Mouse (Mus musculus) midbrain, embryonic 13.5 days (tissue): ENCODE measurements around the gene Gpr119. TPM values are rescaled to one million over a fixed set of nuclear protein-coding genes. Genes with fewer than 3 reads are reported as not detected.

Source experiments
- ATAC-seq: fragments of 200-750 bp; cut with Nextera tagmentation; 2 replicates; pipeline ENCODE4 v1.8.0; 2017; ENCODE audit warnings: mild to moderate bottlenecking, moderate TSS enrichment, moderate library complexity
- H3K27ac ChIP-seq: fragments of 300-500 bp; sonication (generic); 2 replicates; pipeline ENCODE4 v1.5.1; 2015; ENCODE audit warnings: inconsistent platforms, mild to moderate bottlenecking, moderate library complexity
- H3K27me3 ChIP-seq: fragments of 300-500 bp; sonication (generic); 2 replicates; pipeline ENCODE4 v1.6.1; 2015; ENCODE audit warnings: mild to moderate bottlenecking, inconsistent platforms
- H3K36me3 ChIP-seq: fragments of 300-500 bp; sonication (generic); 2 replicates; pipeline ENCODE4 v1.6.1; 2015; ENCODE audit warnings: mild to moderate bottlenecking, inconsistent platforms
- H3K4me1 ChIP-seq: fragments of 300-500 bp; sonication (generic); replicated peaks from 2 replicates; pipeline ENCODE4 v1.6.1; 2015; ENCODE audit warnings: inconsistent platforms
- H3K4me2 ChIP-seq: fragments of 300-500 bp; sonication (generic); replicated peaks from 2 replicates; pipeline ENCODE4 v1.6.1; 2015; ENCODE audit warnings: moderate library complexity, mild to moderate bottlenecking, inconsistent platforms
- H3K4me3 ChIP-seq: fragments of 300-500 bp; sonication (generic); replicated peaks from 2 replicates; pipeline ENCODE4 v1.5.1; 2015; ENCODE audit warnings: mild to moderate bottlenecking, inconsistent platforms
- H3K9ac ChIP-seq: fragments of 300-500 bp; sonication (generic); replicated peaks from 2 replicates; pipeline ENCODE4 v1.6.1; 2015; ENCODE audit warnings: mild to moderate bottlenecking, inconsistent platforms
- H3K9me3 ChIP-seq: fragments of 300-500 bp; sonication (generic); 2 replicates; pipeline ENCODE4 v1.6.1; 2016; ENCODE audit warnings: mild to moderate bottlenecking, inconsistent platforms
- WGBS: fragments of 180-500 bp; shearing (Covaris S2); methylation state at CpG from one replicate; pipeline ENCODE4 v1.1.7; 2015; 5-methylcytosine and 5-hydroxymethylcytosine counted together
- polyA plus RNA-seq: library from polyadenylated mRNA; unstranded; fragments of >200 nt; fragmentation: Nextera tagmentation; extraction: Ambion mirVana; gene quantifications from 2 replicates; pipeline ENCODE4 v1.2.1, GENCODE M21; 2015

Gene Gpr119
- polyA plus RNA-seq: not detected in 2 replicates

GRCm38 (mm10) chrX:48674171-48674570, at the start of gene Gpr119:
TSS of gene Gpr119 (minus strand) at chrX:48674478.
- Histone ChIP-seq H3K9me3 (no peaks in the 10 kb centered on the region), H3K27me3 (no peaks in the 10 kb centered on the region), H3K27ac (no peak within 1 kb of the TSS), H3K9ac (no peak within 1 kb of the TSS), H3K4me3 (no peak within 1 kb of the TSS), H3K4me2 (no peak within 1 kb of the TSS), H3K4me1 (no peaks in the 10 kb centered on the region), H3K36me3 (no peaks in the 10 kb centered on the region)
- no peak for ATAC-seq
- 62% methylated on average over 4 of the region's 4 CpGs for WGBS

DNA sequence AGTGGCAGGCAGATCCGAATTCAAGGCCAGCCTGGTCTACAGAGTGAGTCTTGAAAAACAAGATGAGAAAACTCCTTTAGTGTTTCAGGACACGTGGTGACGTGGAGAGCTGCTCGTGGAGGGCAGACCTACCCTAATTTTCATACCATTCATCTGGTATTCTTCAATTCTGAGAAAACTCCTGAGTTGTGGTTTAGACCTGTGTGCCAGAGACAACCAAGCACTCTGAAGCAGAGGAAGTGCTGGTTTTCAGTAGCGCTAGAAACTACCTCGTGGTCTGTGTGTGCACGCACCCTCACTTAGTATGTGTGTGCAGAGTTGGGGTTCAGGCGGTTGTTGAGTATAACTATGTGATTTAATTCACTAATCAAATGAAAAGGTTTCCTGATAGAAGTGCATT, 38.6 kb upstream of the Gpr119 start:
- Histone ChIP-seq H3K27me3 (no peaks in the 10 kb centered on the region), H3K4me3 (no peak overlapping the region), H3K27ac (no peak overlapping the region), H3K9ac (no peak overlapping the region), H3K9me3 (no peaks in the 10 kb centered on the region), H3K4me2 (no peak overlapping the region), H3K4me1 (no peaks in the 10 kb centered on the region), H3K36me3 (peaks cover 23% of the 10 kb centered on the region)
- WGBS: 90% methylated on average over 8 of the region's 8 CpGs
- ATAC-seq: no peak

GRCm38 (mm10) chrX:48709701-48710100, 35.4 kb upstream of the Gpr119 start:
- H3K27me3 ChIP-seq: no peaks in the 10 kb centered on the region
- ATAC-seq: no peak
- no peak overlapping the region for H3K9ac ChIP-seq
- no peak overlapping the region for H3K4me3 ChIP-seq
- no peaks in the 10 kb centered on the region for H3K4me1 ChIP-seq
- no peaks in the 10 kb centered on the region for H3K9me3 ChIP-seq
- H3K36me3 ChIP-seq: peaks cover 23% of the 10 kb centered on the region
- 90% methylated on average over 10 of the region's 10 CpGs for WGBS
- H3K4me2 ChIP-seq: no peak overlapping the region
- H3K27ac ChIP-seq: no peak overlapping the region

- WGBS: 19% methylated on average over 42 of the region's 42 CpGs
- Histone ChIP-seq H3K9me3 (no peaks in the 10 kb centered on the region), H3K27me3 (no peaks in the 10 kb centered on the region), H3K36me3 (0 out of 2 replicates have a peak, but pooled peaks cover 5% of the 10 kb centered on the region), H3K27ac (no peak within 1 kb of the TSS), H3K4me1 (peaks cover 11% of the 10 kb centered on the region), H3K4me2 (peak within 1 kb of the TSS; percentile 58), H3K9ac (peak within 1 kb of the TSS; percentile 64), H3K4me3 (peak within 1 kb of the TSS; percentile 59)
- ATAC-seq: peak; percentile 98
Measured at GRCm38 (mm10) chrX:48694864-48695371, 20.6 kb upstream of the Gpr119 start, which contains the start of gene Rbmx2. TSS of gene Rbmx2 (plus strand) at chrX:48695004.

GRCm38 (mm10) chrX:48694460-48694859, 20.2 kb upstream of the Gpr119 start:
- Histone ChIP-seq H3K4me3 (peak overlapping the region; percentile 59), H3K9me3 (no peaks in the 10 kb centered on the region), H3K36me3 (0 out of 2 replicates have a peak, but pooled peaks cover 5% of the 10 kb centered on the region), H3K27ac (no peak overlapping the region), H3K4me1 (peaks cover 11% of the 10 kb centered on the region), H3K27me3 (no peaks in the 10 kb centered on the region), H3K9ac (no peak overlapping the region), H3K4me2 (peak overlapping the region; percentile 56)
- ATAC-seq: peak; percentile 92
- WGBS: 19% methylated on average over 6 of the region's 6 CpGs

DNA sequence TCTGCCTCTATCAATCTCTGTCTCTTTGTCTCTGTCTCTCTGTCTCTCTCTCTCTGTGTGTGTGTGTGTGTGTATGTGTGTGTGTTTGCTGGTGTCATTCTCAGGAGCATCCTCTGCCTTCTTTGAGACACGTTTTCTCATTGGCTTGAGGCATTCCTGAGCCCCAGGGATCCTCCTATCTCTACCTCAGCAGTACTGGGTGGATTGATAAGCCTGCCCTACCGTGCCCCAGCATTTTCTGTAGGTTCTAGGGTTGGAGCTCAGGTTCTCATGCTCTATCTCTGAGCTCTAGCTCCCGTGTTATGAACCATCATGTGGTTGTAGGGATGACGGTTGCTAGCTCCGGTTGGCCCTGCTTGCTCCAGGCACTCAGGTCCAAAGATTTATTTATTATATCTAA, 9.6 kb upstream of the Gpr119 start:
- Histone ChIP-seq H3K27ac (no peak overlapping the region), H3K4me2 (no peak overlapping the region), H3K4me1 (no peaks in the 10 kb centered on the region), H3K27me3 (no peaks in the 10 kb centered on the region), H3K4me3 (no peak overlapping the region), H3K36me3 (no peaks in the 10 kb centered on the region), H3K9ac (no peak overlapping the region), H3K9me3 (no peaks in the 10 kb centered on the region)
- ATAC-seq: no peak
- WGBS: 73% methylated on average over 5 of the region's 5 CpGs

DNA sequence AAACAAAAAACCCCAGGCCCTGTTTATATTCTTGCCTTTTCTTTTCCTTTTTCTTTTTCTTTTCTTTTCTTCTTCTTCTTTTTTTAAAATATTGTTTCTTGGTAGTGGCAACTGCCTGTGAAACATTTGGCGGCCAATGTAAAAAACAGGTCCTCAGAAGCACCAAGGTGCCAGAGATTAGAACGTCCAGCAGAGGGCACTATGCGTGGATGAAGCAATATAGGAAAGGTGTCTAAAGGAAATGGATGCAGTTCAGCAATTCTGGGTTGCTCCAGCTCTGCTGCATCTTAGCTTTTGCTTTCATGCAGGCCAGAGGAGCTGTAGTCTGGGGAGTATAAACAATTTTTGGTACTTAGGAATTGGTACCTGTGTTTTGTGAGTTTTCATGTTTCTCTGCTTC, 9.2 kb upstream of the Gpr119 start:
- Histone ChIP-seq H3K27me3 (no peaks in the 10 kb centered on the region), H3K9ac (no peak overlapping the region), H3K4me1 (no peaks in the 10 kb centered on the region), H3K4me2 (no peak overlapping the region), H3K9me3 (no peaks in the 10 kb centered on the region), H3K36me3 (no peaks in the 10 kb centered on the region), H3K4me3 (no peak overlapping the region), H3K27ac (no peak overlapping the region)
- 20% methylated on average over 3 of the region's 3 CpGs for WGBS
- no peak for ATAC-seq

GRCm38 (mm10) chrX:48671714-48672113, 2.6 kb downstream of the Gpr119 start:
- Histone ChIP-seq H3K4me1 (no peaks in the 10 kb centered on the region), H3K9me3 (no peaks in the 10 kb centered on the region), H3K27ac (no peak overlapping the region), H3K36me3 (no peaks in the 10 kb centered on the region), H3K4me3 (no peak overlapping the region), H3K4me2 (no peak overlapping the region), H3K27me3 (no peaks in the 10 kb centered on the region), H3K9ac (no peak overlapping the region)
- no peak for ATAC-seq
- WGBS: 68% methylated on average over 3 of the region's 3 CpGs

DNA sequence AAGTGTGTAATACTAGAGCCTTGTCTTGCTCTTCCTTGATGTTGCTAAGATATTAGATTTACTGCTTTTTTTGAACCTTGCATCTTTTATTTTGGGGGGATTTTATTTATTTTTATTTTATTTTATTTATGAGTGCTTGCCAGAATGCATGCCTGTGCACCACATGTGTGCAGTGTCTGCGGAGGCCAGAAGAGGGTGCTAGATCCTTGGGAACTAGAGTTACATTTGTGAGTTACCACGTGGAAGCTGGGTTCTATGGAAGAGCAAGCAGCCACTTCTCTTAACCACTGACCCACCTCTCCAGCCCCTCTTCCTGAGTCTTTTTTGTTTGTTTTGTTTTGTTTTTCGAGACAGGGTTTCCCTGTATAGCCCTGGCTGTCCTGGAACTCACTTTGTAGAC, 4.7 kb downstream of the Gpr119 start:
- H3K4me3 ChIP-seq: no peak overlapping the region
- 60% methylated on average over 3 of the region's 3 CpGs for WGBS
- H3K4me1 ChIP-seq: no peaks in the 10 kb centered on the region
- no peak overlapping the region for H3K27ac ChIP-seq
- no peak overlapping the region for H3K9ac ChIP-seq
- no peak overlapping the region for H3K4me2 ChIP-seq
- no peaks in the 10 kb centered on the region for H3K27me3 ChIP-seq
- no peaks in the 10 kb centered on the region for H3K36me3 ChIP-seq
- no peaks in the 10 kb centered on the region for H3K9me3 ChIP-seq
- no peak for ATAC-seq

- peak; percentile 68 for ATAC-seq
- Histone ChIP-seq H3K27me3 (no peaks in the 10 kb centered on the region), H3K4me1 (no peaks in the 10 kb centered on the region), H3K9me3 (no peaks in the 10 kb centered on the region), H3K4me2 (no peak overlapping the region), H3K27ac (no peak overlapping the region), H3K4me3 (no peak overlapping the region), H3K36me3 (peaks cover 3% of the 10 kb centered on the region; the same call in 1 of the 2 replicates), H3K9ac (no peak overlapping the region)
- 29% methylated on average over 6 of the region's 6 CpGs for WGBS
Measured at GRCm38 (mm10) chrX:48666807-48667206, 7.5 kb downstream of the Gpr119 start.

DNA sequence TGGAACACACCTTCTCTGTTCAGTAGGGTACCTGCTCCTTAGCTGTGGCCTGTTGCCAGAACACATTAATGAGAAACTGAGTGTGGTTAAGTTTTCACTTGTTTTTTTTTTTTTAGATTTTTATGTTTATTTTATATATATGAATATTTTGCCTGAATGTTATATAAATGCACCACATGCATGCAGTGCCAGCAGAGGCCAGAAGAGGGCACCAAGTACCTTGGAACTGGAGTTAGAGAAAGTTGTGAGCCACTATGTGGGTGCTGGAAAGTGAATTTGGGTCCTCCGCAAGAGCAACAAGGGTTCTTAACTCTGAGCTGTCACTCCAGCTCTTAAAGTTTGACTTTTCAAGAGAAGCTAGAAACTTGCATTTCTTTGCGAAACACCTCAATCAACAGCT, 30.2 kb downstream of the Gpr119 start:
- WGBS: 93% methylated on average over 2 of the region's 2 CpGs
- 0 out of 2 replicates have a peak, but pooled peaks cover 7% of the 10 kb centered on the region for H3K36me3 ChIP-seq

DNA sequence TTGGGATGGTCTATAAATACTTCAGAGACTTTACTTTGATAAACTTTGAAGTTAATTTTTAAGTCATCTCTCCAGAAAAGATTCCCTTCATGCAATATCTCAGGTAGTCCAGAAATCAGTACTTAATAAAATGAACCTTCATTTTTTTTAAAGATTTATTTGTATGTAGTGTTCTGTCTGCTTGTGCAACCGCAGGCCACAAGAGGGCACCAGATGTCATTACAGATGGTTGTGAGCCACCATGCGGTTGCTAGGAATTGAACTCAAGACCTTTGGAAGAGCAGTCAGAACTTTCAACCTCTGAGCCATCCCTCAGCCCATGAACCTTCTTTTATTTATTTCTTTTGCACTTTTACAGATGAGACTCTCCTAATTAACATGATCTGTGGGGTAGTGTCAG, 37.2 kb downstream of the Gpr119 start:
- no peaks in the 10 kb centered on the region for H3K27me3 ChIP-seq
- no peaks in the 10 kb centered on the region for H3K4me1 ChIP-seq
- no peak overlapping the region for H3K9ac ChIP-seq
- H3K36me3 ChIP-seq: peaks cover 7% of the 10 kb centered on the region
- no peak for ATAC-seq
- no peak overlapping the region for H3K4me2 ChIP-seq
- no peak overlapping the region for H3K27ac ChIP-seq
- no peaks in the 10 kb centered on the region for H3K9me3 ChIP-seq
- no peak overlapping the region for H3K4me3 ChIP-seq
- WGBS: 53% methylated on average over 2 of the region's 2 CpGs

More for the DNA sequence above, 30.2 kb downstream of the Gpr119 start:
- Histone ChIP-seq H3K4me2 (no peak overlapping the region), H3K9me3 (no peaks in the 10 kb centered on the region), H3K27ac (no peak overlapping the region), H3K27me3 (no peaks in the 10 kb centered on the region), H3K9ac (no peak overlapping the region), H3K4me3 (no peak overlapping the region), H3K4me1 (no peaks in the 10 kb centered on the region)
- no peak for ATAC-seq

DNA sequence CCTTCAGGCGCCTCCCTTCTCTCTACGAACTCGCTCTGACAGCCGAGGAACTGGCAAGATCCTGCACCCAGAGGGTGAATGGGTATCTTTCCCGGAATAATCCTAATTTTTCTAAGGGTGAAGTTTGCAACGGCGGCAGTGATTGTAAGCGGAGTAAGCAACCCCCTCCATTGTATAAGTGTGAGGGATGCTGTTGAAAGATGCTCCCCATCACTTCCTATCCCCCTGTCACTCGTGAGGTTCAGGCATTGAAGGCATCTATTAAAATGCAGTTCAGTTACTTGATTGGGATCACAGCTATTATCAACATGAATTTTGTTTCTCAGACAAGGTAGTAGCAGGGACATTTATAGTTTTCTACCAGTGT, 50.2 kb downstream of the Gpr119 start:
- Histone ChIP-seq H3K27me3 (no peaks in the 10 kb centered on the region), H3K9ac (peak overlapping the region; percentile 64), H3K4me3 (peak overlapping the region; percentile 56), H3K9me3 (no peaks in the 10 kb centered on the region), H3K27ac (peak overlapping the region; percentile 90), H3K4me1 (peaks cover 7% of the 10 kb centered on the region; the same call in 1 of the 2 replicates), H3K36me3 (no peaks in the 10 kb centered on the region), H3K4me2 (peak overlapping the region; percentile 61)
- no peak for ATAC-seq
- WGBS: 17% methylated on average over 9 of the region's 9 CpGs
